In the genomic region with DNA sequence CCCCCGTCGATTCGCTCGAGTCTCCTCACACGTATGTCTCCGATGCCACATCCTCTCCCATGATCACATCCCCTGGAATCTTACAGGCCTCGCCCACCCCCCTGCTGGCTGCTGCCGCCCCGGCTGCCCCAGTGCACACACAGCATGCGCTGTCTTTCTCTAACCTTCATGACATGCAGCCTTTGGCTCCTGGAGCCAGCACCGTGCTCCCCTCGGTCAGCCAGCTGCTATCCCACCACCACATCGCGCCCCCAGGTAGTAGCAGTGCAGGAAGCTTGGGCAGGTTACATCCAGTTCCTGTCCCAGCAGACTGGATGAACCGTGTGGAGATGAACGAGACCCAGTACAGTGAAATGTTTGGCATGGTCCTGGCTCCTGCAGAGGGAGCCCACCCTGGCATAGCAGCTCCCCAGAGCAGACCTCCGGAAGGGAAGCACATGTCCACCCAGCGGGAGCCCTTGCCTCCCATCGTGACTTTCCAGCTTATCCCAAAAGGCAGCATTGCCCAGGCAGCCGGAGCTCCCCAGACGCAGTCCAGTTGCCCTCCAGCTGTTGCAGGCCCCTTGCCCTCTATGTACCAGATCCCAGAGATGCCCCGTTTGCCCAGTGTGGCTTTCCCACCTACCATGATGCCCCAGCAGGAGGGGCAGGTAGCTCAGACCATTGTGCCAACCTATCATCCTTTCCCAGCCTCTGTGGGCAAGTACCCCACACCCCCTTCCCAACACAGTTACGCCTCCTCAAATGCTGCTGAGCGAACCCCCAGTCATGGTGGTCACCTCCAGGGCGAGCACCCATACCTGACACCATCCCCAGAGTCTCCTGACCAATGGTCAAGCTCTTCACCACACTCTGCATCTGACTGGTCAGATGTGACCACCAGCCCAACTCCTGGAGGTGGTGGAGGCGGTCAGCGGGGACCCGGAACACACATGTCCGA, we compare ENCODE assay signal across 29 mouse cellular contexts. TPM values are rescaled to one million over a fixed set of nuclear protein-coding genes. Genes with fewer than 3 reads are reported as not detected.
A peak's percentile ranks its signal among the peaks of the same experiment; 100 is the strongest.
DNase-seq lines count a peak whose midpoint lies in the region; ATAC-seq lines count a peak whose summit lies in the region.
"Had no signal": no experiment of that assay in that cellular context is flagged by ENCODE, and none has a peak within 500 bp of the region (broad histone marks: within the 10 kb centered on the region; RNA-seq: fewer than 3 reads in every experiment).

No protein-coding gene starts in this region.

- WGBS in hindbrain, embryonic 13.5 days: 96% methylated on average over 29 of the region's 29 CpGs
- 95% methylated on average over 29 of the region's 29 CpGs for WGBS in hindbrain, embryonic 11.5 days
- 95% methylated on average over 29 of the region's 29 CpGs for WGBS in midbrain, embryonic 11.5 days
- WGBS in midbrain, embryonic 16.5 days: 94% methylated on average over 29 of the region's 29 CpGs
- 97% methylated on average over 29 of the region's 29 CpGs for WGBS in limb, embryonic 10.5 days

- H3K9me3 ChIP-seq in hindbrain, embryonic 13.5 days: no peaks in the 10 kb centered on the region
- H3K9me3 ChIP-seq in hindbrain, embryonic 11.5 days (ENCODE audit: control insufficient read depth, low read length): no peaks in the 10 kb centered on the region
- no peaks in the 10 kb centered on the region for H3K9me3 ChIP-seq in midbrain, embryonic 11.5 days (ENCODE audit: control insufficient read depth, low read length)
- H3K9me3 ChIP-seq in midbrain, embryonic 16.5 days (replicated peaks; ENCODE audit: control insufficient read depth, low read length, poor library complexity, severe bottlenecking): no peaks in the 10 kb centered on the region
- H3K9me3 ChIP-seq in limb, embryonic 10.5 days (replicated peaks): no peaks in the 10 kb centered on the region
- H3K9me3 ChIP-seq: forebrain, embryonic 12.5 days; heart, embryonic 13.5 days had no signal

- no peaks in the 10 kb centered on the region for H3K4me1 ChIP-seq in hindbrain, embryonic 13.5 days (replicated peaks)
- no peaks in the 10 kb centered on the region for H3K4me1 ChIP-seq in hindbrain, embryonic 11.5 days (replicated peaks; ENCODE audit: control insufficient read depth, insufficient read depth, low read length)
- no peaks in the 10 kb centered on the region for H3K4me1 ChIP-seq in midbrain, embryonic 11.5 days (ENCODE audit: control insufficient read depth, insufficient read depth, low read length)
- H3K4me1 ChIP-seq in midbrain, embryonic 16.5 days (ENCODE audit: control insufficient read depth, insufficient read depth, low read length): no peaks in the 10 kb centered on the region
- H3K4me1 ChIP-seq in limb, embryonic 10.5 days: no peaks in the 10 kb centered on the region
- H3K4me1 ChIP-seq: forebrain, embryonic 12.5 days; heart, embryonic 13.5 days had no signal

- H3K27ac ChIP-seq in hindbrain, embryonic 13.5 days: no peak overlapping the region
- no peak overlapping the region for H3K27ac ChIP-seq in hindbrain, embryonic 11.5 days (ENCODE audit: low read depth, low read length)
- no peak overlapping the region for H3K27ac ChIP-seq in midbrain, embryonic 11.5 days (ENCODE audit: low read depth, low read length)
- H3K27ac ChIP-seq in midbrain, embryonic 16.5 days (ENCODE audit: low read length): no peak overlapping the region
- H3K27ac ChIP-seq in limb, embryonic 10.5 days: no peak overlapping the region
- H3K27ac ChIP-seq: forebrain, embryonic 12.5 days; heart, embryonic 13.5 days; hindbrain, embryonic 14.5 days; left cerebral cortex, adult 2 months; liver, embryonic 14.5 days had no signal

- H3K36me3 ChIP-seq in hindbrain, embryonic 13.5 days: peaks cover 59% of the 10 kb centered on the region
- 0 out of 2 replicates have a peak, but pooled peaks cover 7% of the 10 kb centered on the region for H3K36me3 ChIP-seq in hindbrain, embryonic 11.5 days (ENCODE audit: control insufficient read depth, insufficient read depth, low read length)
- H3K36me3 ChIP-seq in midbrain, embryonic 11.5 days (ENCODE audit: control insufficient read depth, insufficient read depth, low read length): peaks cover 24% of the 10 kb centered on the region
- no peaks in the 10 kb centered on the region for H3K36me3 ChIP-seq in midbrain, embryonic 16.5 days (ENCODE audit: control insufficient read depth, insufficient read depth, low read length)
- peaks cover 89% of the 10 kb centered on the region for H3K36me3 ChIP-seq in limb, embryonic 10.5 days

- no peak for DNase-seq in hindbrain, embryonic 11.5 days (ENCODE audit: low spot score)
- peak; percentile 35 for DNase-seq in midbrain, embryonic 11.5 days (ENCODE audit: low spot score, missing footprints)
- peak; percentile 28 for DNase-seq in limb, embryonic 10.5 days (ENCODE audit: low spot score)
- DNase-seq in neural tube, embryonic 10.5 days (ENCODE audit: extremely low spot score, low spot score): no peak
- DNase-seq in adrenal gland, postnatal 10 days: no peak
- DNase-seq: cerebellum, adult 9-10 months; heart, postnatal 14 days; kidney, adult 8-10 months; kidney, postnatal 4 days; lung, postnatal 4 days; thymus, adult 18-20 months; thymus, postnatal 4 days had no signal

- no peak overlapping the region for H3K9ac ChIP-seq in hindbrain, embryonic 13.5 days
- no peak overlapping the region for H3K9ac ChIP-seq in hindbrain, embryonic 11.5 days (ENCODE audit: low read depth, low read length)
- no peak overlapping the region for H3K9ac ChIP-seq in midbrain, embryonic 11.5 days (ENCODE audit: low read length)
- H3K9ac ChIP-seq in midbrain, embryonic 16.5 days (ENCODE audit: low read depth, low read length): no peak overlapping the region
- H3K9ac ChIP-seq: forebrain, embryonic 12.5 days; heart, embryonic 13.5 days; hindbrain, embryonic 14.5 days; liver, embryonic 14.5 days had no signal

- H3K27me3 ChIP-seq in hindbrain, embryonic 13.5 days: no peaks in the 10 kb centered on the region
- H3K27me3 ChIP-seq in hindbrain, embryonic 11.5 days (ENCODE audit: control insufficient read depth, insufficient read depth, low read length): no peaks in the 10 kb centered on the region
- H3K27me3 ChIP-seq in midbrain, embryonic 11.5 days (ENCODE audit: control insufficient read depth, insufficient read depth, low read length): no peaks in the 10 kb centered on the region
- H3K27me3 ChIP-seq in midbrain, embryonic 16.5 days (ENCODE audit: control insufficient read depth, insufficient read depth, low read depth, low read length): no peaks in the 10 kb centered on the region
- no peaks in the 10 kb centered on the region for H3K27me3 ChIP-seq in limb, embryonic 10.5 days (ENCODE audit: low read depth, poor library complexity, severe bottlenecking)
- H3K27me3 ChIP-seq: forebrain, embryonic 12.5 days; heart, embryonic 13.5 days had no signal

- 0 out of 2 replicates have a peak, but pooled peaks have one; percentile 24 for ATAC-seq in hindbrain, embryonic 13.5 days (ENCODE audit: low FRiP score)
- no peak for ATAC-seq in hindbrain, embryonic 11.5 days (ENCODE audit: low FRiP score)
- no peak for ATAC-seq in midbrain, embryonic 11.5 days (ENCODE audit: low FRiP score)
- ATAC-seq in midbrain, embryonic 16.5 days: no peak
- ATAC-seq: inflammation-experienced regulatory T-cells, adult 6 months had no signal

- H3K4me2 ChIP-seq in hindbrain, embryonic 13.5 days: no peak overlapping the region
- no peak overlapping the region for H3K4me2 ChIP-seq in hindbrain, embryonic 11.5 days (replicated peaks; ENCODE audit: low read depth, low read length)
- no peak overlapping the region for H3K4me2 ChIP-seq in midbrain, embryonic 11.5 days
- no peak overlapping the region for H3K4me2 ChIP-seq in midbrain, embryonic 16.5 days (ENCODE audit: low read length)
- H3K4me2 ChIP-seq: forebrain, embryonic 12.5 days; heart, embryonic 13.5 days; hindbrain, embryonic 14.5 days had no signal

- H3K4me3 ChIP-seq in hindbrain, embryonic 13.5 days: no peak overlapping the region
- no peak overlapping the region for H3K4me3 ChIP-seq in hindbrain, embryonic 11.5 days (ENCODE audit: low read depth, low read length)
- no peak overlapping the region for H3K4me3 ChIP-seq in midbrain, embryonic 11.5 days (ENCODE audit: low read depth, low read length)
- no peak overlapping the region for H3K4me3 ChIP-seq in midbrain, embryonic 16.5 days (ENCODE audit: low read depth, low read length)
- H3K4me3 ChIP-seq in limb, embryonic 10.5 days: no peak overlapping the region
- H3K4me3 ChIP-seq: forebrain, embryonic 12.5 days; heart, embryonic 13.5 days; left cerebral cortex, adult 2 months had no signal

RNA-seq across cellular contexts. Expression of gene Adam30, which starts 13.7 kb away (rescaled TPM):
- polyA plus RNA-seq in hindbrain, embryonic 13.5 days (2015; fragmentation: Nextera tagmentation; extraction: Ambion mirVana): 0.05 TPM in 1 of 2 replicates, not detected in the other
- not detected in 2 replicates for polyA plus RNA-seq in hindbrain, embryonic 11.5 days (2014; fragmentation: Nextera tagmentation; extraction: Ambion mirVana)
- polyA plus RNA-seq in midbrain, embryonic 11.5 days (2014; fragmentation: Nextera tagmentation; extraction: Ambion mirVana): not detected in 2 replicates
- not detected in 2 replicates for polyA plus RNA-seq in midbrain, embryonic 16.5 days (2015; fragmentation: Nextera tagmentation; extraction: Ambion mirVana)
- not detected in 2 replicates for polyA plus RNA-seq in limb, embryonic 10.5 days (2016; fragmentation: Nextera tagmentation; extraction: Ambion mirVana)
- not detected for total RNA-seq in adrenal gland, postnatal 10 days (2021)
- total RNA-seq: adrenal gland, postnatal 25 days; gastrocnemius, adult 18-20 months; gastrocnemius, postnatal 4 days; layer of hippocampus, postnatal 10 days; left cerebral cortex, adult 2 months had no signal
- polyA plus RNA-seq: C2C12; forebrain, embryonic 12.5 days; heart, embryonic 13.5 days; hindbrain, embryonic 14.5 days; inflammation-experienced regulatory T-cells, adult 6 months; limb, embryonic 11.5 days; liver, embryonic 14.5 days; lung, embryonic 16.5 days; small intestine, adult 2 months; stomach, embryonic 16.5 days had no signal

Comparison
In these comparisons a context has a peak if more than half of its experiments do, and no peak if none do; other contexts are left out.
1. DNase-seq: peak in midbrain, embryonic 11.5 days (single experiment) and limb, embryonic 10.5 days (single experiment); none in hindbrain, embryonic 11.5 days (single experiment), neural tube, embryonic 10.5 days (single experiment) and adrenal gland, postnatal 10 days (single experiment).